ENCODE assay signal across 13 mouse cellular contexts in the genomic region with DNA sequence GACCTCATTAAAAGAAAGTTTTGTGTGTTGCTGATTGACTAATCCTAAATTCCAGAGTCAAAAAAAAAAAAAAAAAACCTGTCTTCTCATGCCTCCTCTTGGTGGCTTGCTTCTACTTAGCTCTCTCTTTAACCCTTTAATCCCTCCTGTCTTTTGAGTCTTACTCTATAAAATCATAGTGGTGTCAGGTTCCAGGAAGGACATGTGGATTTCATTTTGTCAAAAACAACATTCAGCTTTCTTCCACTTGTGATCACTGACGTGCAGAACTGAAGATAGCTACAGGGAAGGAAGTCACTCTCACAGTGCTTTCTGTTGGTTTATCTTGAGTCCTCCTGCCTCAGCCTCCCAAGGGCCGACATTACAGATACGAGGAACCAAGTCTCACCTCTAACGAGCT.
"Had no signal": no experiment of that assay in that cellular context is flagged by ENCODE, and none has a peak within 500 bp of the region (broad histone marks: within the 10 kb centered on the region; RNA-seq: fewer than 3 reads in every experiment).

No protein-coding gene starts in this region.

- H3K9ac ChIP-seq: limb, embryonic 13.5 days; liver, embryonic 15.5 days; neural tube, embryonic 15.5 days had no signal

- H3K9me3 ChIP-seq: limb, embryonic 13.5 days; liver, embryonic 15.5 days; midbrain, embryonic 10.5 days; neural tube, embryonic 15.5 days had no signal

- H3K27me3 ChIP-seq: limb, embryonic 13.5 days; liver, embryonic 15.5 days; neural tube, embryonic 15.5 days had no signal

- DNase-seq: kidney, postnatal 36 days; lung, adult 2 months; lung, postnatal 36 days; midbrain, embryonic 14.5 days; thymus, postnatal 14 days had no signal

- H3K4me3 ChIP-seq: limb, embryonic 13.5 days; liver, embryonic 15.5 days; midbrain, embryonic 10.5 days; myocyte; neural tube, embryonic 15.5 days had no signal

- H3K27ac ChIP-seq: kidney, postnatal 0 days; limb, embryonic 13.5 days; liver, embryonic 15.5 days; midbrain, embryonic 10.5 days; neural tube, embryonic 15.5 days; stomach, postnatal 0 days had no signal

- H3K4me1 ChIP-seq: liver, embryonic 15.5 days; neural tube, embryonic 15.5 days had no signal

- H3K4me2 ChIP-seq: limb, embryonic 13.5 days; liver, embryonic 11.5 days; liver, embryonic 15.5 days; neural tube, embryonic 15.5 days had no signal

- H3K36me3 ChIP-seq: limb, embryonic 13.5 days; liver, embryonic 15.5 days; midbrain, embryonic 10.5 days; neural tube, embryonic 15.5 days had no signal
